Mouse (Mus musculus) heart, postnatal 0 days (tissue): Measurements from ENCODE around the gene Prm2.

ENCODE experiments used
- CTCF ChIP-seq: IDR thresholded peaks from 2 replicates; pipeline ENCODE4 v1.5.1; 2016; ENCODE audit warnings: antibody characterized with exemption, control low read depth, low read depth
- EP300 ChIP-seq: IDR thresholded peaks from 2 replicates; pipeline ENCODE4 v1.6.1; 2016; ENCODE audit warnings: antibody characterized with exemption, low read depth

GRCm38 (mm10) chr16:10774726-10775125 is 21.2 kb downstream of the Prm2 start:
- TF ChIP-seq CTCF (no peak), EP300 (no peak)
